Mouse (Mus musculus) macrophage (primary cell): ENCODE measurements at regions not wholly inside any gene's neighbourhood (a gene's known extent, or its start where the extent isn't known, plus 50 kb on each side); places are given as distances from the start of the nearest gene placed in this dataset.

Experiments used
- H3K27ac ChIP-seq: fragments of 350-480 bp; formaldehyde crosslinking; 2 replicates; pipeline ENCODE4 v1.9.0; 2021
- H3K36me3 ChIP-seq: fragments of 350-480 bp; formaldehyde crosslinking; 2 replicates; pipeline ENCODE4 v1.9.0; 2021; ENCODE audit errors: inconsistent target
- H3K4me3 ChIP-seq: fragments of 350-480 bp; formaldehyde crosslinking; 2 replicates; pipeline ENCODE4 v1.9.0; 2021; ENCODE audit errors: inconsistent target
- H3K79me2 ChIP-seq: fragments of 350-480 bp; formaldehyde crosslinking; 2 replicates; pipeline ENCODE4 v1.9.0; 2021; ENCODE audit errors: inconsistent target
- WGBS: methylation state at CpG from one replicate; pipeline ENCODE4 v1.1.7; 2026; ENCODE audit warnings: inconsistent platforms; ENCODE audit not compliant: missing documents; 5-methylcytosine and 5-hydroxymethylcytosine counted together

DNA sequence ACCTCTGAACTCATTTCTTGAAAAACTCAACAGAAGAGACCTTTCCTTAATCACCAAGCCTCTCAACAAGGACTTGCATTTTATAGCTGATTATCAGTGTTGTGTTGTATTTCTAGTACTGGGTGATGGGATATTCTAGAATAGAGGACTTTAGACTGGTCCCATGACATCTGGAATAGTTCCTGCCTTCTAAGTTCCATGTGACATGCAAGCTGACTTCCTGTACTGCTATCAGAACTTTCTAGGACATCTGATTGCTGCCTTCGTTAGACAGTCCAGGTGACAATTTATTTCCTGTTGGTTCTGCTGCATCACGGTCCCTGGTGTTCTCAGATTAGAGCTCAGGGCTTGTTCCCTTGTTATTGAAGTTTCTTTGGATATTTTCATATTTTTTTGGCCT is 465.5 kb downstream of the Bnc2 start:
- no peak overlapping the region for H3K27ac ChIP-seq
- H3K36me3 ChIP-seq: no peaks in the 10 kb centered on the region
- H3K79me2 ChIP-seq: no peaks in the 10 kb centered on the region
- WGBS: 44% methylated on average over 2 of the region's 2 CpGs
- H3K4me3 ChIP-seq: no peak overlapping the region

DNA sequence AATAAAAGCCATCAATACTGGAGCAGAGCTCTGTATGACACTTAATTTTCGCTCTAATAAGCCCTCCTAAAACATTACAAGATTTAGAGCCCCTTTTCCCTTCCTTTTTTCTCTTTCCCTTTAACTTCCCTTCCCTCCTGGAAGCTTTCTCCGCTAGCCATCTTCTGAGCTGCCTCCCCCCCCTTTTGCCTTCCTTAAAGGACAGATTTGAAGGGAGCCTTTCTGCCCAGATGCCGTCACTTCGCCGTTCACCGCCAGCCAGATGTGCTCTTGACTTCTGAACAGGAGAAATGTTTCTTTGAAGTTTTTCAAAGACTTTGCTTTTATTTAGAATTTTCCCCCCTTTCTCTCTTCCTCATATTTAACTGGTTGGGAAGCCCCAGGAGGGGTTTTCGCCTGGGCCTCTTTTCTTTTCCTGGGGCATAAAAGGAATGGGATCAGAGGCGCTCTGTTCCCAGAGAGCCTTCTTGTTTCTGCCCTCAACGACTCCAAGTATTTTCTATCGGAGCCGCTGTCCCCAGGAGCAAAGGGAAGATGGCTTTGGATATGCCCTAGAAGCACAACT is 463.7 kb downstream of the Bnc2 start:
- 90% methylated on average over 9 of the region's 11 CpGs for WGBS
- H3K4me3 ChIP-seq: no peak overlapping the region
- H3K79me2 ChIP-seq: no peaks in the 10 kb centered on the region
- no peaks in the 10 kb centered on the region for H3K36me3 ChIP-seq
- no peak overlapping the region for H3K27ac ChIP-seq

- no peaks in the 10 kb centered on the region for H3K36me3 ChIP-seq
- H3K79me2 ChIP-seq: no peaks in the 10 kb centered on the region
- WGBS: 95% methylated on average over 6 of the region's 6 CpGs
- no peak overlapping the region for H3K27ac ChIP-seq
- H3K4me3 ChIP-seq: no peak overlapping the region
Measured at GRCm38 (mm10) chr4:84212004-84212403, 463.1 kb downstream of the Bnc2 start.

DNA sequence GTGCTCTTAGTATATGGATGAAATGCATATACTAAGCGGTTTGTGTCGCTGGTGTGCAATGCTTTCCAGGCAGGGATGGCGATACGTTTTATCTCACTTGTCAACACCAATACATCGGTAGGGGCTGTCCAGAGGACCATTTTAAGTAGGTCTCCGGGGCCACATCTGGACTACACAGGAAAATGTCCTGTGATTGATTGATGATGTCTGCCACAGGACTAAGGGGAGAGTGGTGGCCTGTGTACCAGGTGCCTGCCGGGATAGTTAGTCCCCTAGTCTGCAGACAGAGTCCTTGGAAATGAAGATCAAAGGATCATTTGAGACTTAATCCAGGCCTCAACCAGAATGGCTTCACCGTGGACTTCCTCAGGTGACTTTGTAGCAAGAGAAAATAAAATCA is 460.6 kb downstream of the Bnc2 start:
- Histone ChIP-seq H3K4me3 (no peak overlapping the region), H3K36me3 (no peaks in the 10 kb centered on the region), H3K79me2 (no peaks in the 10 kb centered on the region), H3K27ac (no peak overlapping the region)
- WGBS: 85% methylated on average over 8 of the region's 8 CpGs

DNA sequence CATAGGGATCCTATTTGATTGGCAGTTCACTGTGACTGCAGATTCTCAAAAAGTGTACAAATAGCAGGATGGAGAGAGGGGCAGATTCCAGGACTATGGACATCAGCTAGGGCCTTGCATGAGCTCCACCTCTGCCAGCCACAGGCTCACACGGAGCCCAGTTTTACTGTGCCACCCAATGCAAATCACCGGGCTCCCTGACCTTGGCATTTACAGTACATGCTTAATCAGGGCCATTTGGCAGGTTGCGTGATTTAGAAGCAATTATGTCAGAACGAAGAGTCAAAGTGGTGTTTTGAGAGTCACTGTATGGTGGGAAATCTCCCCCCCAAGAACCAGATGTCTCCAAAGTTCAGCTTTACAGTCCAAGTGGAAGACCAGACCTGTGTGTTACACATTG is 456.1 kb downstream of the Bnc2 start:
- Histone ChIP-seq H3K27ac (no peak overlapping the region), H3K79me2 (no peaks in the 10 kb centered on the region), H3K4me3 (no peak overlapping the region), H3K36me3 (no peaks in the 10 kb centered on the region)
- WGBS: 91% methylated on average over 4 of the region's 4 CpGs

DNA sequence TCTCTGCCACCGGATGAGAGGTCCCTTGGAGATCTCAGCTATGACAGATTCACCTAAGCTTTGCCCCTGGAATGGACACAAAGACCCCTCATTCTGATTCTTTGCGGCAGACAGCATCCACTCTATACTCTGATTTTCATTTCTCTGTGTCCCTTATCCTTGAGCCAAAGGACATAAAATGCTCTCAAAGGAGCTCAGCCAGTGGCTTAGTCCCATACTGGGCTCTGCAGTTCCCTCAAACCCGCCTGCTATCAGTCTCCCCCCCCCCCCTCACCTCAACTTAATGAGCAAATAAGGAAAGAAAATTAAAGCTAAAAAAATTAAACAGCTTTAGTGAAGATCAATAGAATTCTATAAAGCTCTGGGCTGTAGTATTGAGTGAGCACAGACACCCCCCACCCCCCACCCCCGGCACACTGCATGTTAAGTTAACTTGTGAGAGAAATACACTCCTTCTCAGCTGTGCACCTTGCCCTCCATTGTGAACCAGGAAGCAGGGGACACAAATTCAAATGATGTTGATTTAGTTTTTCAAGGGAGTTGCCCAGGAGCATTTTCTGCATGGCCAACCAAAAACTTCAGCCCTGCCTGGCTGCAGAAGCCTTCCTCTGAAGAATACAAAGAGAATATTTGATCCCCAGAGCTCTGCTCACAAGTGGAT is 452.9 kb downstream of the Bnc2 start:
- Histone ChIP-seq H3K79me2 (no peaks in the 10 kb centered on the region), H3K4me3 (no peak overlapping the region), H3K36me3 (no peaks in the 10 kb centered on the region), H3K27ac (no peak overlapping the region)
- WGBS: 92% methylated on average over 3 of the region's 4 CpGs

- Histone ChIP-seq H3K36me3 (no peaks in the 10 kb centered on the region), H3K27ac (no peak overlapping the region), H3K79me2 (no peaks in the 10 kb centered on the region), H3K4me3 (no peak overlapping the region)
- 92% methylated on average over 11 of the region's 11 CpGs for WGBS
Measured at GRCm38 (mm10) chr4:84222805-84223335, 452.2 kb downstream of the Bnc2 start.

GRCm38 (mm10) chr4:84224556-84224955 is 450.5 kb downstream of the Bnc2 start:
- Histone ChIP-seq H3K4me3 (no peak overlapping the region), H3K27ac (no peak overlapping the region), H3K36me3 (no peaks in the 10 kb centered on the region), H3K79me2 (no peaks in the 10 kb centered on the region)
- WGBS: 88% methylated on average over 6 of the region's 6 CpGs
